Mouse (Mus musculus) hindbrain, embryonic 14.5 days (tissue): ENCODE results near the gene Lrrc46. TPM values are rescaled to one million over a fixed set of nuclear protein-coding genes. Genes with fewer than 3 reads are reported as not detected.

Experiments
- ATAC-seq: fragments of 200-750 bp; cut with Nextera tagmentation; 2 replicates; pipeline ENCODE4 v1.8.0; 2017; ENCODE audit warnings: moderate number of reproducible peaks, mild to moderate bottlenecking, moderate TSS enrichment, moderate library complexity; ENCODE audit not compliant: low FRiP score
- DNase-seq: peaks from one replicate; pipeline ENCODE4 v3.0.0-alpha.2; 2015; ENCODE audit warnings: low spot score
- H3K27ac ChIP-seq: fragments of 300-500 bp; sonication (generic); 2 replicates; pipeline ENCODE4 v1.5.1; 2014; ENCODE audit warnings: mild to moderate bottlenecking, moderate library complexity
- H3K27me3 ChIP-seq: fragments of 300-500 bp; sonication (generic); 2 replicates; pipeline ENCODE4 v1.6.1; 2014; ENCODE audit warnings: mild to moderate bottlenecking, low read length, mixed read lengths; ENCODE audit not compliant: control insufficient read depth, insufficient read depth
- H3K36me3 ChIP-seq: fragments of 300-500 bp; sonication (generic); replicated peaks from 2 replicates; pipeline ENCODE4 v1.6.1; 2014; ENCODE audit not compliant: control insufficient read depth, insufficient read depth
- H3K4me1 ChIP-seq: fragments of 300-500 bp; sonication (generic); replicated peaks from 2 replicates; pipeline ENCODE4 v1.6.1; 2014; ENCODE audit warnings: antibody characterized with exemption, low read length, mixed read lengths; ENCODE audit not compliant: control insufficient read depth, insufficient read depth
- H3K4me2 ChIP-seq: fragments of 300-500 bp; sonication (generic); replicated peaks from 2 replicates; pipeline ENCODE4 v1.6.1; 2014; ENCODE audit warnings: mild to moderate bottlenecking, moderate library complexity
- H3K4me3 ChIP-seq: fragments of 300-500 bp; sonication (generic); replicated peaks from 2 replicates; pipeline ENCODE4 v1.5.1; 2014; ENCODE audit warnings: mild to moderate bottlenecking, low read length
- H3K9ac ChIP-seq: fragments of 300-500 bp; sonication (generic); 2 replicates; pipeline ENCODE4 v1.6.1; 2014
- H3K9me3 ChIP-seq: fragments of 300-500 bp; sonication (generic); 2 replicates; pipeline ENCODE4 v1.6.1; 2016; ENCODE audit warnings: low read length; ENCODE audit not compliant: control insufficient read depth
- WGBS: fragments of 180-500 bp; shearing (Covaris S2); extraction: QIAGEN DNeasy Blood & Tissue Kit; methylation state at CpG from one replicate; pipeline ENCODE4 v1.1.7; 2014; 5-methylcytosine and 5-hydroxymethylcytosine counted together
- polyA plus RNA-seq: library from polyadenylated mRNA; unstranded; fragments of >200 nt; fragmentation: Nextera tagmentation; extraction: Ambion mirVana; gene quantifications from 2 replicates; pipeline ENCODE4 v1.2.1, GENCODE M21; 2014

Gene Lrrc46
- polyA plus RNA-seq, 1 experiment from 2014 or later: 4.3 TPM

GRCm38 (mm10) chr11:97072533-97072932 is 31.3 kb upstream of the Lrrc46 start:
- DNase-seq: peak; percentile 86
- no peak overlapping the region for H3K9ac ChIP-seq
- no peaks in the 10 kb centered on the region for H3K9me3 ChIP-seq
- WGBS: 26% methylated on average over 3 of the region's 3 CpGs
- H3K36me3 ChIP-seq: peaks cover 17% of the 10 kb centered on the region
- no peak overlapping the region for H3K27ac ChIP-seq
- H3K4me1 ChIP-seq: no peaks in the 10 kb centered on the region
- no peak; the same call in 1 of the 2 replicates for ATAC-seq
- no peak overlapping the region for H3K4me3 ChIP-seq
- no peaks in the 10 kb centered on the region for H3K27me3 ChIP-seq
- no peak overlapping the region for H3K4me2 ChIP-seq

- ATAC-seq: no peak
- H3K4me2 ChIP-seq: no peak overlapping the region
- peaks cover 26% of the 10 kb centered on the region for H3K36me3 ChIP-seq
- no peak for DNase-seq
- H3K27ac ChIP-seq: no peak overlapping the region
- no peaks in the 10 kb centered on the region for H3K4me1 ChIP-seq
- no peak overlapping the region for H3K4me3 ChIP-seq
- H3K9me3 ChIP-seq: no peaks in the 10 kb centered on the region
- no peaks in the 10 kb centered on the region for H3K27me3 ChIP-seq
- 84% methylated on average over 1 of the region's 1 CpGs for WGBS
- H3K9ac ChIP-seq: no peak overlapping the region
These were observed 29.9 kb upstream of the Lrrc46 start for GRCm38 (mm10) chr11:97071129-97071528.

GRCm38 (mm10) chr11:97069770-97070169 is 28.6 kb upstream of the Lrrc46 start:
- Histone ChIP-seq H3K27ac (no peak overlapping the region), H3K9me3 (no peaks in the 10 kb centered on the region), H3K27me3 (no peaks in the 10 kb centered on the region), H3K4me3 (no peak overlapping the region), H3K4me1 (no peaks in the 10 kb centered on the region), H3K36me3 (peaks cover 29% of the 10 kb centered on the region), H3K9ac (no peak overlapping the region), H3K4me2 (no peak overlapping the region)
- 89% methylated on average over 2 of the region's 2 CpGs for WGBS
- no peak for ATAC-seq
- DNase-seq: no peak

GRCm38 (mm10) chr11:97069333-97069732 is 28.1 kb upstream of the Lrrc46 start:
- WGBS: 50% methylated on average over 1 of the region's 1 CpGs
- Histone ChIP-seq H3K4me1 (no peaks in the 10 kb centered on the region), H3K27me3 (no peaks in the 10 kb centered on the region), H3K27ac (no peak overlapping the region), H3K36me3 (peaks cover 29% of the 10 kb centered on the region), H3K4me3 (no peak overlapping the region), H3K9me3 (no peaks in the 10 kb centered on the region), H3K9ac (no peak overlapping the region), H3K4me2 (no peak overlapping the region)
- no peak for ATAC-seq
- no peak for DNase-seq

- Histone ChIP-seq H3K4me2 (no peak overlapping the region), H3K4me1 (no peaks in the 10 kb centered on the region), H3K27ac (no peak overlapping the region), H3K9me3 (no peaks in the 10 kb centered on the region), H3K36me3 (peaks cover 32% of the 10 kb centered on the region), H3K27me3 (no peaks in the 10 kb centered on the region), H3K9ac (no peak overlapping the region), H3K4me3 (no peak overlapping the region)
- ATAC-seq: no peak
- WGBS: 47% methylated on average over 22 of the region's 22 CpGs
- no peak for DNase-seq
These were observed 25.6 kb upstream of the Lrrc46 start for GRCm38 (mm10) chr11:97066656-97067360.

- Histone ChIP-seq H3K27me3 (no peaks in the 10 kb centered on the region), H3K9ac (no peak overlapping the region), H3K9me3 (no peaks in the 10 kb centered on the region), H3K4me3 (no peak overlapping the region), H3K4me2 (no peak overlapping the region), H3K27ac (no peak overlapping the region), H3K36me3 (peaks cover 42% of the 10 kb centered on the region), H3K4me1 (no peaks in the 10 kb centered on the region)
- ATAC-seq: no peak
- DNase-seq: no peak
- 90% methylated on average over 12 of the region's 12 CpGs for WGBS
These were observed 24.5 kb upstream of the Lrrc46 start for GRCm38 (mm10) chr11:97065538-97066295.

- ATAC-seq (no peak), DNase-seq (no peak)
- Histone ChIP-seq H3K27ac (0 out of 2 replicates have a peak overlapping the region, but pooled peaks have one; percentile 26), H3K27me3 (no peaks in the 10 kb centered on the region), H3K36me3 (peaks cover 49% of the 10 kb centered on the region), H3K4me2 (no peak overlapping the region), H3K9me3 (no peaks in the 10 kb centered on the region), H3K4me3 (no peak overlapping the region), H3K9ac (no peak overlapping the region), H3K4me1 (no peaks in the 10 kb centered on the region)
- 88% methylated on average over 3 of the region's 3 CpGs for WGBS
These were observed 22.7 kb upstream of the Lrrc46 start for GRCm38 (mm10) chr11:97063921-97064295.

- H3K4me1 ChIP-seq: no peaks in the 10 kb centered on the region
- no peak overlapping the region for H3K4me3 ChIP-seq
- peak overlapping the region; percentile 26; the same call in 1 of the 2 replicates for H3K27ac ChIP-seq
- no peaks in the 10 kb centered on the region for H3K9me3 ChIP-seq
- 34% methylated on average over 9 of the region's 9 CpGs for WGBS
- ATAC-seq: no peak
- no peak overlapping the region for H3K9ac ChIP-seq
- DNase-seq: no peak
- no peak overlapping the region for H3K4me2 ChIP-seq
- H3K36me3 ChIP-seq: peaks cover 49% of the 10 kb centered on the region
- H3K27me3 ChIP-seq: no peaks in the 10 kb centered on the region
These were observed 22.2 kb upstream of the Lrrc46 start for GRCm38 (mm10) chr11:97063274-97063920.

GRCm38 (mm10) chr11:97052219-97052646 is 11.0 kb upstream of the Lrrc46 start:
- DNase-seq: no peak
- 0 out of 2 replicates have a peak overlapping the region, but pooled peaks have one; percentile 88 for H3K4me2 ChIP-seq

More at GRCm38 (mm10) chr11:97052219-97052646, 11.0 kb upstream of the Lrrc46 start:
- WGBS: 37% methylated on average over 11 of the region's 11 CpGs
- H3K9ac ChIP-seq: no peak overlapping the region
- H3K4me3 ChIP-seq: no peak overlapping the region
- no peaks in the 10 kb centered on the region for H3K9me3 ChIP-seq
- peaks cover 21% of the 10 kb centered on the region for H3K4me1 ChIP-seq
- H3K27ac ChIP-seq: no peak overlapping the region
- no peaks in the 10 kb centered on the region for H3K27me3 ChIP-seq
- peaks cover 51% of the 10 kb centered on the region for H3K36me3 ChIP-seq
- no peak for ATAC-seq
